Mouse (Mus musculus) layer of hippocampus, adult 8-10 months (tissue): Measurements from ENCODE around the gene Blcap. TPM values are rescaled to one million over a fixed set of nuclear protein-coding genes. Genes with fewer than 3 reads are reported as not detected.
A peak's percentile ranks its signal among the peaks of the same experiment; 100 is the strongest.

ENCODE experiments used
- DNase-seq, 2 experiments: peaks; one replicate each; pipeline ENCODE4 v3.0.0; 2022; ENCODE audit warnings: low spot score in 2 of 2
- total RNA-seq, 4 experiments: library from RNA; stranded (reverse); gene quantifications; 2 replicates each; pipeline ENCODE4 v1.2.4; 2022

Blcap gene
- total RNA-seq, 4 experiments from 2014 or later, result 136 to 152 (median 144) TPM

DNA sequence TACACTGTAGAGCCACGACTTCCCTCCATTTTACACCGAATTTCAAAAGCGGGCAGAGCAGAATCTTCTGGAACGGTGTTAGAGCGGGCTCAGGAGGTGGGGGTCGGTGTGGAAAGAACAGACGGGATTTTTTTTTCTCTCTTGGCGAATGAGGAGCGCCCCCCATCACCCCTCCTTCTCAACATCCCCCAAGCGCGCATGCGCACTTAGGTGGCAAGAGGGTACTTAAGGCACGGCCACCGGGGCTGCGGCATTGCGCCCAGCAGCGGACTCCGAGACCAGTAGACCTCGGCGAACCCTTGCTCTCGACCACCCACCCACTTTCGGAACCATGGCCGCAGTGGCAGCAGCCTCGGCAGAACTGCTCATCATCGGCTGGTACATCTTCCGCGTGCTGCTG is 11.2 kb downstream of the Blcap start, which contains the start of gene Nnat:
Gene Nnat, plus strand, starts transcription at position 221 of the 400 bp plus-strand sequence.
- DNase-seq, result peak in 1 of 2 experiments; percentile 72

DNA sequence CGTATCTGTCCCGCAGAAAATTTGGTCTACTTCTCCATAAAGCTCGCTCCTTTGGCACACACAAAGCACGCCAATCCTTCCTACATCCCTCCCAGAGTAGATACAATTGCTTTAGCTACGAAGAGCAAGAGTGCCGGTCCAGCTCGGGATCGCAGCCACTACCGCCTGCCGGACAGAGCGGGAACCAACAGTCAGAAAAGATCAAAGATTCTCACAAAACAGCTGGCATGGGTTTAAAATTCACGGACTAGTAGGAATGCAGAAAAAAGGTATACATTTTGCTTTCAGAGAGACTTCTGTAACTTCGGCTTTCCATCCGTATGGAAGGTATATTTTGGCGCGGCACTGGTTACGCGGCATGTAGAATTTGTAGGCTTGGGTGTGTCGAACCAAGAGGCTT is 11.6 kb downstream of the Blcap start:
- no peak for DNase-seq

DNA sequence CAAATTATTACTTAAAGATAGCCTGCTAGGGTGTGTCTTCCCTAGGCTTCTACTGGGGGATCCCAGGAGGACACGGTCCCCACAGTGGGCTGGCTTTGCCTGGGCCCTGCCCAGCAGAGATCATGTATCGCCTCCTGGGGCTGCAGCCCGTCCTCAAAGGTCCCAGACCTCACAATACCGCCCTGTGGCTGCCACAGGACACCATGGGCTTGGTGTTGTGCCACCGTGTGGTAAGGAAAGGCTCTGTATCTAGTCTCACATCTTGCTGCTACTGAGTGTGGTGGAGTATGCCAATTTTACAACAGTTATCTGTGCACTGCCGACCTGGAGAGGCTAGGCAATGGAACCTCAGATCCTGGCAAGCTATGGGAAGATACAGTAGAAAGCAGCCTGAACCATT is 12.6 kb downstream of the Blcap start:
- no peak for DNase-seq

DNA sequence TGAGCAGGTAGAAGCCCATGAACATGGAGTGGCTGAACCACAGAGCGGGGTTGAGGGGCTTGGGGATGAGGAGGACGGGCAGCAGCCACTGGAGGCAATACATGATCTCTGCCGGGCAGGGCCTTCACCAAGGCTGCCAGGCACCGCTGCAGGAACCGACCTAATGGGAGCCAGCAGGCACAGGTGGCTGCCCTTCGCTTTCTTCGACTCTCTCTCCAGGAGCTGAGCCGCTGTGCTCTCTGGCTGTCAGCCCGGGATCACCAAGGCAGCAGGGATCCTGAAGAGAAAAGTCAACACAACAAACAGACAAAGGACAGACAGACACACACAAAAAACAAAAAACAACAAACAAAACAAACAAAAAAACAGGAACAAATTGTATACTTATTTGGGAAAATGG is 13.0 kb downstream of the Blcap start:
- no peak for DNase-seq

DNA sequence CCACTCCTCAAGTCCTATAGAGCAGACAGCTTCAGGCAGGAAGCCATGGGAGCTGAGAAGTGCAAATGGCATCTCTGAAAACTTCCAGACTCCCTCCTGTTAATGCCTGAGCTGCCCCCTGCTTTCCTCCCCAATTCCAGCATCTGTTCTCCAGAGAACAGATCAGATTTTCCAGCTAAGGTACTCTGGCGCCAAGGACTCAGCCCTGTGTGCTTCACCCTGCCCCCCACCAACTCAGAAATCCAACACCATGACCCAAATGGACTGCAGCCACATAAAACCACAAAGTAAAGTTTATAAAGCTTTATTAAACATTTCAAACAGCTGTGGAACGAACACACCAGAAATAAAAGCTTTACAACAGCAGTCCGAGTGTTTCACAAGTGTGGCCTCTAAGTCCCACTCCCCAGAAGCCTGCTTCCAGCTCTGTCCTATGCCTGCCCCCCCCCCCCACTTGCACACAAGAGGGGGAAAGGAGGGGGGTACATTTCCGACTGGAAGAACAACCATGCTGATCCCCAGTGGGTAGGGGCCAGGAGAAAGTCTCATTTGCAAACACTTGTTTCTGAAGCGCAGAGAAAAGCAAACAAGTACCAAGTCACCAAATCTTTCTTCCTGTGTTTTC is 14.9 kb downstream of the Blcap start:
- DNase-seq, result no peak

DNA sequence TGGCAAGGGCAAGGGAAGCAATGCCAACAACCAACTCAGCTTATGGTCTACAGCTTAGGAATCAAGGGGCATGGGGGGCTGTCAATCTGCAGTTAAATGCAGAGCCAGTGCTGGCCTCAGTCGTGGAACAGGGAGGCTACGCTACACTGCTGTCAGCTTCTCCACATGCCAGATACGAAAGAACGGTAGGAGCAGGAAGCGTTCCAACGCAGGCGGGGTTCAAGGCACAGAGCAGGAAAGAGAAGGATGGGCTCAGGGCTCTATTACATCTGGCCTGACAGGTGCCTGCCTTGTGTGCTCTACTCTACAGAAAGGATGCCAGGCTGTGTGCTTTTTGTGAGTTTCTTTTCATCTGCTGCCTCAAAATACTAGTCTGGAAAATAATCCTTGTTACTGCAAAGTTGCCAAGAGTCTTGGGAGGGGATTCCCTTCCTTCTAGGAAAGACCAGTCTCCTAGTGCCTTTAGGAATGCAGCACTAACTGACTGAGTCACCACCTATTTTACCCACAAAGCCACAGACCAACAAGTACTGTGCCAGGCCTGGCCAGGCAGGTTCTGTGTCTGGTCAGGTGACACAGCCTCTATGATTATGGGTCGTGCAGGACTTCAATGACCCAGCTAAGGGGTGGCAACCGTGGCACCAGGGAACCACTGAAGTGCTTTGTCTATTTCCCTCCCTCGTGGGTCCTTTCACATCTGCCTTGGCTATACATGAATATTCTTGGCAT is 18.8 kb downstream of the Blcap start:
- DNase-seq, result no peak

DNA sequence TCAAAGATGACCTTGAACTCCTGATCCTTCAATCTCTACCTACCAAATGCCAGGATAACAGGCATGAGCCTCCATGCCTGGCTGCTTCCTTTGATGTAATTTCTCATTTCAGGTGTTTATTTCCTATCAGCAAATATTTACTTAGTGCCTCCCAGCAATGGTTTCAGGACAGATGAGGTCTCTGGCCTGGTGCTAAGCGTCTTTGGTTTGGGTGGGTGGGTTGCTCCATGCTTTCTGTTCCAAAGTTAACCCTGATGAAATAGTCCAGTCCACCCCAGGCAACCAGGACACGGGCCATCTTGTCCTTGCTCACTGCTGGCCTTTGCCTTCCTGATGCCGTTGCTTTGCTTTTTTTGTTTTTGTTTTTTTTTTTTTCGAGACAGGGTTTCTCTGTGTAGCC is 20.8 kb downstream of the Blcap start:
- DNase-seq, result no peak

DNA sequence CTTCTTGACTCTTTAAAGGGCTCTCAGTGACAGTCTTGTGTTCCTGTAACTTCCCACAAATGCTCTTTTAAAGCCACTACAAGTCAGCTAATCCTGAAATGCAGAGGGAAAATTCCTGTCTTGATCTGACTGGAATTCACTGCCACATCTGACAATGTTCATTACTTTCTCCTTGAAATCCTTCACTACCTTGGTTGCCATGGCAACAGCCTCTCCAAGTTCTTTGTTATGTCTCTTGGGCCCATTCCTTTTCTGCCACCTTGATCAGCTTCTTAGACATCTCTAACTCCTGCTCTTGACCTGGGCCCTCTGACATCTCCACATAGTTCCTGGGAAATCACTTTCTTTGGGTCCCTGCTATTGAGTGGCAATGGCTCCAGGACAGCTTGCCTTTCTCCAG is 24.4 kb downstream of the Blcap start:
- DNase-seq, result no peak

DNA sequence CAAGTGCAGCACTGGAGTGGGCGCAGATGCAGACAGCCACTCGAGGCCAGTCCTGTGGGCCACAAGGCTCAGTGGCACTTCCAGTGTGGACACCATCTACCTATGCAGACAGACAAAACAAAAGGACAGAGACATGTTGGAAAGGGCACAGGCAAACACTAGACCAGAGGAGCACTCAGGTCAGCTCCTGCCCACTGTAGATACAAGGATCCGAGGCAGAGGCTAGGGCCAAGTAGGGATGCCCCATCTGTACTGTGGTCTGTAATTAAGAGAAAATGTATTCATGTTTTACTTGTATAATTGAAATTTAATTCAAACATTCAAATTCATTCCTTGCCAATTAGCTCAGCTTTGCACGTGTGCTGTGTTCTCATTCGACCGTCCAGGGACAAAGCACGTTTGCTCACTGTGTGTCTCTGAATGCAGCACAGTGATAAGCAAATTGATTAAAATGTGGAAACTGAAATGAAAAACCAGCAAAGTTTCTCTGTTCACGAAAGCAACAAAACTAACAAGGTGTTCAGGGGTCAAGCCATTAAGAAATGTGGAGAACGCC is 26.7 kb downstream of the Blcap start:
- no peak for DNase-seq

DNA sequence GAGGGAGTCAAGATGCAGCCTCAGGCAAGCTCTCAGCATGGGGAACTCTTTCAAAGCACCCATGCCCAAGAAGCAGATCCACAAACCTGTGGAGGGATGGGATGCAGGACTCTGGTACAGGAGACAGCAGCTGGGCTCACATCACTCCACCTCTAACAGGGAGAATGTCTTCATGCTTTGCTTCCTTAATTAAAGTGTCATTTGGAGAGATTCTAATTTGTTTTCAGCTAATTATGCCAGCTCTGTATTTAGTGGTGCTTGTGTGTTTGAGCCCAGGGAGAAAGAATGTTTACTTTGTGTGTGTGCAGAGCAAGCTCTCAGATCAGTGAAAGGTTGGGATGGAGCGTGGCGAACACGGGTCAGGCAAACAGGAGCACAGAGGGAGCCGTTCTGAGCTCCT is 28.7 kb downstream of the Blcap start:
- no peak for DNase-seq

DNA sequence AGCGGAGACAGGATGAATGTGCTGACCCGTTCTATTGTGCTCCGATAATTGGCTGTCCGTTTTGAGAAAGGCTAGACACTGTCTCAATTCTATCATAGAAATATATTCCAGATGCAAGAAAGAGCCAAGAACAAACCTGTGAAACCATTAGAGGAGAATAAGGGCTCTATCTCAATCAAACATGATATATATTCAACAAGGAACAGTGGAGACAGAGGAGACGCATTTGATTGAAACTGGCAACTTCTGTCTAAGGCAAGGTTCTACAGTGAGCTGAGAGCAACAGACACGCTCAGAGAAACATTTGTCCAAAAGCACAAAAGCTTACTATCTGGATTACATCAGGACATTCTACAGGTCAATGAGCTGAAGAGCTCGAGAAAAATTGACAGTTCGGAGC is 29.4 kb downstream of the Blcap start:
- DNase-seq, result no peak

DNA sequence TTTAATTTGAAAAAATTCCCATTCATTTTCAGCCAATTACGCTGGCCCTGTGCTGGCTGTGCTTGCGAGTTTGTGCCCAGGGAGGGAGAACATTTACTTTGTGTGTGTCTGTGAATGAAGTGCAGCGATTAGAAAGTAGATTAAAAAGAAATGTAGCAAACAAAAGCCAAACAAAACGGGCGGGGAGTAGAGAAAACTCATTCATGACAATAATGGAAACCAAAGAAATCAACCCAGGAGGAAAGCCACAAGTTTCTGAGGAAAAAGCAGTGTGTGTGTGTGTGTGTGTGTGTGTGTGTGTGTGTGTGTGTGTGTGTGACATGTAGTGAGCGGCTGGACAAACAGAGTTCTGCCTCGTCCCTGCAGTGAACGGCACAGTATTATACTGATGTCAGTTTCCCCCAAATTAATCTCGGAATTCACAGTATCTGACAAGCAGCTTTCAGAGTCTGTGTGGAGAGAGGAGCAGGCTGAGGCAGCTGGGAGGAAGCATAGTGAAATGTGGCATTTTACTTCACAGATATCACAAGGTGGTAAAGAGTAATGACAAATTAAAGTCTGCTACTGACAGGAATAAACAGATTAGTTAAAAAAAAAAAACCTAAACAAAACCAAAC is 30.0 kb downstream of the Blcap start:
- no peak for DNase-seq

DNA sequence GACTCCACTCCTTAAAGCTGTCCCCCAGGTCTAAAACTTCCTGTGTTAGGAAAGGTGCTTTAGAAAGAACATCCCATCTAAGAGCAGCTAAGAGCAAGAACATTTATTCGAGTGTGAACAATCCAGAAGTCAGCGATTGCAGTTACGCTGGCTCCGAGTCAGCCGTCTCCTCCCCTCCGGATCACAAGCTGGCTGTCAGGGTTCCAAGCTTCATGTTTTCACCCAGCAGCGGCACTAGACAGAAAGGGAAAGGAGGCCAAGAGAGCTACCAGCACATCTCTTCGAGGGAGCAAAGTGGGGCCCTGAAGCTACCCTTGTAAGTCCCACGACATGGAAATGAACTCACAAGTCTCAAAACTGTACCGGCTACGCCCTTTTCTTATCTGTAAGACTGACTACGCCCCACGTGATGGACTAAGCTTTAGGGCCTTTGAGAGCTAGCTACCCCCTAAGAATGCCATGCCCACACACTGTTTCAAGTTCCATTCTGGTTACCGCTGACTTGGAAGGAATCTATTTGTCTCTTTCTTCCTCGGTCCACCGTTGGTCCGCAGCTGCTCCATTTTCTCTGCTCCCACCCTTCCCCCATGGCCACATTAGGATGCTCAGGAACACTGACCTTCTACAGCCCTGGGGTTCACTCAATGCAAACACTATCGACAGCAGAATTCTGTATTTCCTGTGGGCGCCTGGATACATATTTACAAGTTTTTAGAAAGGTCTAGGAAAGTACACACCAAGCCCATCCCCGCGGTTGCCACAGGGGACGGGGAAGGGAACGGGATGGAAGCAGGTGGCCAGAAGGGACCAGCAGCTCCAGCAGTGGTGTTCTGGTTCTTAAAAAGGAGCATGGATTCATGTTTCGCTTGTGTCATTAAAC is 30.8 kb downstream of the Blcap start:
- peak in 1 of 2 experiments; percentile 57 for DNase-seq

DNA sequence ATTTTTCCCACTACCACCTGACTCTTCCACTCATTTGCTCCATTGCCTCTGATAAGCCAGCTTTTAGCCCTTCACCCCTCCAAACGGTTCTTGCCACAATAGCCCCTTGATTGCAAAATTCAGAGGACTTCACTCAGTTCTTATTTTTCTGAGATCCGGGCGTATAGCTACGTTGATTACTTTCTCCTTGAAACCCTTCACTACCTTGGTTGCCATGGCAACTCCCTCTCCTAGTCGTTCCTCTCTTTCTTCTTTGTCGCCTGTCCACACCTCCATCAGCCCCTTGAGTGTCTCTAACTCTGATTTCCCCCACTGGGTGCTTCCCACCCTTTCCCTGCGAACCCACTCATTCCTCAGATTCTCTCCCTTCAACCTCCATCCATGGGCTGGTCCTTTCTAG is 34.0 kb downstream of the Blcap start:
- no peak for DNase-seq

DNA sequence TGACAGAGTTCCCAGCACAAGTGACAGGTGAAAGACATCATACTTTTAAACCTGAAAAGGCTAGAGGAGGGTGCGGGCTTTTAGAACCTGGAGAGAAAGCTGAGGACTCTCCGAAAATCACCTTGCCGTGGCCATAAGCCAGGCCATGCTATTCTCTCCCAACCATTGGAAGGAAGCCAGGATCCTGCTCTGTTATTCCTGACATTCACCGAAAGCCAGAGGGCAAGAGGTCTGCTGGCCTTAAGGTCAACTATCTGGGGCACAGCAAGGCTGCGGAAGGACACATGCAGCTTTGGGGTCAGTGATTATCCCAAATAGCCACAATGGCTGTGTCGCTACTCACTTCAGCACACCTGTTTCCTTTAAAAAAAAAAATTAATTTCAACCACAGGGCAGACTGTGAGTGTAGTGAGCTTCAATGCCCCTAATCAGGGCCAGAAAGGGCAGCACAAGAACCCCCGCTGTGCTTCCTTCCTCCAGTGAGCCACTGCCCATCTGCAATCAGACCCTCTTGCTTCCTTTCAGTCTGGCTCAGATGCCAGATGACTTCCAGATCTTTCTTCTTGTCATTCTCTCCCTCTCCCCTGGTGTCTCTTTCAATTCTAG is 34.5 kb downstream of the Blcap start:
- no peak for DNase-seq

DNA sequence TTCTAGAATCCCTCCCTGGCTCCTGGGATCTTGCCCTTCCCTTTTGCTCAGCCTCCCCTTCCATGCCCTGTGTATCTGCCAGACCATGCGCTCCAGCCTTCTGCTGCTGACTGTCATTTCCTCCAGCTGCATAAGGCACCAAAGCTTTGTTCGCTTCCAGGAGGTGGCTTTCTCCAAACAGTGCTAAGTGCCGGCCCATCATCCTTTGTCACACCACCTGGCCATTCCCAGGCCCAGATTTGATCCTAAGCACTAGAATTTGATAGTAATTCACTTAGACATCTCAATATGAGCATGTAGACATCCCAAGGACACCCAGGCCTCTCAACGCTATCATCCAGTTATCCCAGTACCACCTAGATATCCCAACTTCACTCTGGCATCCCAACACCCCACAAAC is 36.9 kb downstream of the Blcap start:
- no peak for DNase-seq

DNA sequence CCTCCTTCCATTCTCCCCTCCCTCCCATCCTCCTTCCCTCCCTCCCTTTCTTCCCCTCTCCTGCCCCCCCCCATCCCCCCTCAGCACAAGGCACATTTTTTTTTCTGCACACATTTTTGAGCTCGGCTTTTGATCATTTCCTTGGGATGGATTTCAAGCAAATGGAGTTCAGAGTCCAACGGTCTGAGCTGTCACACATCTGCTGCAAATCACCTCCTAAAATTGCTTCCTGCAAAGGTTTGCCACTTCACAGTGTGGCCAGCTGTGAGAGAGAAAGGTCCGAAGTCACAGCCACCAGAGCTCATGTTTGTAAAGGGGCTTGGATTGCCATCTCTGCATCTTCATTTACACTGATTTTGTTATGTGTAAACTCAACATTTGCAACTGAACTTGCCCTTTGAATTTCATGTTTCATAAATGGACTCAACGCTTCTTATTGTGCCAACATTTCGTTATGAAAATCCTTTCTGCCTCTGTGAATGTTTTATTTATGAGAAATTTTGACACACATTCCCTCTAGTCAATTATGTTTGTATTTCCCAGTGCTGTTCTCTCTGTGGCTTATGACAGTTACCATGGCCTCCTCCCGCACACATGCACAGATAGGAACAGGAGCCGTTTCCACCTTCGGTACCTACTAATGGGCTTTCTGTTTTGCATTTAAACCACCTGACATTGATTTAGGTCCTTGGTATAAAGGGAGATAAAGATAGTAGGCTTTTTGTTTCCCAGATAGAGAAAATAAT is 39.2 kb downstream of the Blcap start:
- no peak for DNase-seq

DNA sequence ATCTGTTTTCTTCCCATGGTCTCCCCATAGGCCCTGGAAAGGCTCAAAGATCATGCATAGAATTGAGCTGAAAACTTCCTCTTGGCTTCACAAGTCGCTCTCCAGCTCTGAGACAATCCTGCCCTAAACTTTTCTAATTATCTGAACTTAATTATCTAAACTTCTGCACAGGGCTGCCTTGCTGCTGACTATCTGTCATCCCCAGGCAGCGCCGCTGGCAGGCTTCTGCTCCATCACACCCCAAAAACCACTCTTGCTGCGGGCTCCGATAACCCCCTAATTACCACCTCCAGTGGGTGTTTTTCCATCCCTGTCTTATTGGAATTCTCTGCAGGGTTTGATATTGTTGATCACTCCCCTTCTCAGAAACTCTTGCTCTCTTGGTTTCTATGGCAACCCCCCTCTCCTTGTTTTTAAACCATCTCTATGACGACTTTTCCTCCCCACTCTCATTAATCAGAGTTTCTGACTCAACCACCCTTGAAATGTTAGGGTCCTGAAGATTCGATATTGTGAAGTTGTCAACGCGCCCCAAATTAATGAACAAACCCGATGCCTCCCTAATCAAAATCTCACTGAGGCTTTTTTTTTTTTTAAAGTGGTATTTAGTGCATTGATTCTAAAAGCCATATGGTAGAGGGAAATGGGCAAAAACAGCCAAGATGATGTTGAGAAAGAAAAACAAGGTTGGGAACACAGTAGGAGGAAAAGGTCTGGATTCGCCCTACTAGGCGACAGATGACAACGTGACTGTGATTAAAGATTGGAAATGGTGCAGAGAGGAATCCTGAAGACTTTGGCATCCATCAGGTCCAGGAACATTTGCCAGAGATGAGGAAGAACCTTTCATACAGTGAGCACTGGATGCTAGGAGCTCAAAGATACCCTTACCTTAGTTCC is 40.8 kb downstream of the Blcap start:
- DNase-seq, result no peak

DNA sequence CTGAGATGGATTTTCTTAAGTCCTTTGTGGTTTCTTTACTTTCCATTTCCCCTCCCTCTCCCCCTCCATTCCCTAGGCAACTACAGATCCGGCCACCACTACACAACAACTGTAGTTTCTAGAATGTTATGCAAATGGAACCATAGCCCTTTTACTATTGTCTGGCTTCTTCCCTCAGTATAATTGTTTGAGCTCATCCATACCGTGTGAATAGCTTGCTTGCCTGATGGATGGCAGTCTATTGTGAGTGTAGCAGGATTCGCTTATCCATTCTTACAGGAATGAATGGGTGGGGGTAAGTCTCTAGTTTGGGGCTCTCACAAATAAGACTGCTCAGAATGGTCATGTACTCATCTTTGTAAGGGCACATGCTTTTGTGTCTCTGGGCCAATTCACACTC is 48.5 kb downstream of the Blcap start:
- no peak for DNase-seq
